15 mouse cellular contexts compared by ENCODE assay signal in the genomic region with DNA sequence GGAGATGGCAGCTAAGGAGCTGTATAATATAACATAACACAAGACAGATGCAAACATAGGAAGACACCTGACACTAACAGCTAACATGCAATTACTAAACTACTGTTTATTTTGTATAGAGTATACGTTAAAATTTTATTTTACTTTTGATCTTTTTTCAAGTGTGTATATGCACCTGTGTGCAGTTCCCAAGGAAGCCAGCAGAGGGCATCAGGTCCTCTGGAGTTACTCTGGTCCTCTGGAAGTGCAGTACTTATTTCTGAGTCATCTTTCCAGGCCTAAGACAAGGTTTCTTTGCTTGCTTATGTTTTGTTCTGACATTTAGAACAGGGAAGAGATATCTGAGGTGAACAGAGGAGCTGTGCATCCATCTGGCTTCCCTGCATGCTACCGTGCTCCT. TPM values are rescaled to one million over a fixed set of nuclear protein-coding genes. Genes with fewer than 3 reads are reported as not detected.
A peak's percentile ranks its signal among the peaks of the same experiment; 100 is the strongest.
DNase-seq lines count a peak whose midpoint lies in the region; ATAC-seq and TF ChIP-seq lines count a peak whose summit lies in the region.
"Had no signal": no experiment of that assay in that cellular context is flagged by ENCODE, and none has a peak within 500 bp of the region (broad histone marks: within the 10 kb centered on the region; RNA-seq: fewer than 3 reads in every experiment).

No protein-coding gene starts in this region.

- 88% methylated on average over 2 of the region's 2 CpGs for WGBS in lung, adult 2 months
- WGBS in liver, embryonic 14.5 days (ENCODE audit: insufficient replicate concordance): 65% methylated on average over 2 of the region's 2 CpGs

- H3K4me2 ChIP-seq in liver, embryonic 14.5 days (ENCODE audit: low read depth): no peak overlapping the region

- no peak overlapping the region for H3K9ac ChIP-seq in liver, embryonic 14.5 days (replicated peaks)

- no peak overlapping the region for H3K4me3 ChIP-seq in lung, adult 2 months (replicated peaks; ENCODE audit: extremely low read depth, low read depth, low read length)
- no peak overlapping the region for H3K4me3 ChIP-seq in E14TG2a.4 (replicated peaks; ENCODE audit: low read length)
- H3K4me3 ChIP-seq in liver, embryonic 14.5 days (ENCODE audit: insufficient read depth in 1 of 2, low read depth in 2 of 2, low read length in 2 of 2): no peak overlapping the region
- H3K4me3 ChIP-seq: myocyte had no signal

- H3K4me1 ChIP-seq in lung, adult 2 months (ENCODE audit: control insufficient read depth, insufficient read depth, low read length): no peaks in the 10 kb centered on the region
- H3K4me1 ChIP-seq in E14TG2a.4 (replicated peaks; ENCODE audit: low read depth, low read length): peaks cover 10% of the 10 kb centered on the region
- H3K4me1 ChIP-seq in liver, embryonic 14.5 days (replicated peaks; ENCODE audit: control insufficient read depth in 2 of 2, insufficient read depth in 2 of 2, low read length in 1 of 2): peaks cover 0 to 5% of the 10 kb centered on the region in 2 experiments; a peak in 1 of 4 replicates

- no peak for TF ChIP-seq POLR2A in lung, adult 2 months (IDR thresholded peaks at IDR 0.05; ENCODE audit: borderline replicate concordance, extremely low read depth, low read depth, low read length)

- peak; percentile 35 for DNase-seq in adrenal gland, postnatal 10 days
- DNase-seq in adrenal gland, postnatal 4 days (ENCODE audit: low spot score in 2 of 2): no peak
- DNase-seq in lung, adult 2 months: no peak
- DNase-seq in lung, postnatal 14 days: no peak
- DNase-seq in liver, embryonic 14.5 days (ENCODE audit: low read depth in 3 of 3, low spot score in 3 of 3): no peak
- DNase-seq in embryo, embryonic 11 days: no peak
- no peak for DNase-seq in ovary, postnatal 10 days (ENCODE audit: low spot score)
- DNase-seq: adrenal gland, postnatal 25 days; cerebellum, postnatal 25 days; gastrocnemius, postnatal 10 days; heart, postnatal 14 days; lung, adult 18-20 months had no signal

- H3K9me3 ChIP-seq in E14TG2a.4 (ENCODE audit: low read length): no peaks in the 10 kb centered on the region
- H3K9me3 ChIP-seq in liver, embryonic 14.5 days (ENCODE audit: control insufficient read depth, low read length): peaks cover 3% of the 10 kb centered on the region; the same call in 1 of the 2 replicates

- 0 out of 2 replicates have a peak, but pooled peaks have one; percentile 18 for TF ChIP-seq CTCF in lung, adult 2 months (IDR thresholded peaks at IDR 0.05; ENCODE audit: insufficient read depth, low read length)
- peak; percentile 88 for TF ChIP-seq CTCF in E14TG2a.4 (conservative IDR thresholded peaks at IDR 0.05; ENCODE audit: low read length)
- peak; percentile 57 for TF ChIP-seq CTCF in liver, embryonic 14.5 days (IDR thresholded peaks at IDR 0.05; ENCODE audit: low read depth)

- H3K36me3 ChIP-seq in E14TG2a.4 (ENCODE audit: insufficient read depth, low read length): no peaks in the 10 kb centered on the region
- no peaks in the 10 kb centered on the region for H3K36me3 ChIP-seq in liver, embryonic 14.5 days (replicated peaks; ENCODE audit: control insufficient read depth, insufficient read depth, low read depth)

- no peak for TF ChIP-seq EP300 in liver, embryonic 14.5 days (IDR thresholded peaks at IDR 0.05; ENCODE audit: low read depth)

- H3K27me3 ChIP-seq in E14TG2a.4 (ENCODE audit: insufficient read depth, low read length): no peaks in the 10 kb centered on the region
- H3K27me3 ChIP-seq in liver, embryonic 14.5 days (ENCODE audit: control insufficient read depth, insufficient read depth, low read length): no peaks in the 10 kb centered on the region

- H3K27ac ChIP-seq in liver, embryonic 14.5 days: no peak overlapping the region

- ATAC-seq in liver, embryonic 14.5 days (ENCODE audit: insufficient read depth): no peak

RNA-seq across cellular contexts. Expression of a gene that starts 17.6 kb away (rescaled TPM):
- 100 to 1,000 TPM; 114 to 115 TPM for total RNA-seq in adrenal gland, postnatal 10 days (2021)
- total RNA-seq in adrenal gland, postnatal 4 days (2021): 10 to 100 TPM; 36.6 to 51.5 TPM
- 24.8 and 25.8 TPM in 2 replicates for polyA plus RNA-seq in lung, adult 2 months (2012; rRNA removed)
- polyA plus RNA-seq in liver, embryonic 14.5 days (2012; rRNA removed): 2.5 and 3.9 TPM in 2 replicates
- 5.9 and 7.6 TPM in 2 replicates for polyA plus RNA-seq in liver, embryonic 14.5 days (2014; fragmentation: Nextera tagmentation; extraction: Ambion mirVana)
- polyA plus RNA-seq: C2C12 had no signal

Comparison
In these comparisons a context has a peak if more than half of its experiments do, and no peak if none do; other contexts are left out.
1. CTCF ChIP-seq: peak in every context shown above with its lines; median percentile 88 in E14TG2a.4; 57 in liver, embryonic 14.5 days; 18 in lung, adult 2 months.